Mouse (Mus musculus) lung, adult 10 weeks (tissue): ENCODE measurements around the gene Olfr881. TPM values are rescaled to one million over a fixed set of nuclear protein-coding genes. Genes with fewer than 3 reads are reported as not detected.

Experiments
- polyA plus RNA-seq: library from polyadenylated mRNA; stranded (reverse); fragments of 350-450 nt; fragmentation: Illumina TruSeq; extraction: RNeasy Lipid Tissue Mini Kit (QIAGEN cat#74804); gene quantifications from one replicate; pipeline ENCODE4 v1.2.3, GENCODE M21; 2014; ENCODE audit warnings: low read depth, low replicate concordance; ENCODE audit not compliant: insufficient read depth

Olfr881 gene
- polyA plus RNA-seq, result not detected

DNA sequence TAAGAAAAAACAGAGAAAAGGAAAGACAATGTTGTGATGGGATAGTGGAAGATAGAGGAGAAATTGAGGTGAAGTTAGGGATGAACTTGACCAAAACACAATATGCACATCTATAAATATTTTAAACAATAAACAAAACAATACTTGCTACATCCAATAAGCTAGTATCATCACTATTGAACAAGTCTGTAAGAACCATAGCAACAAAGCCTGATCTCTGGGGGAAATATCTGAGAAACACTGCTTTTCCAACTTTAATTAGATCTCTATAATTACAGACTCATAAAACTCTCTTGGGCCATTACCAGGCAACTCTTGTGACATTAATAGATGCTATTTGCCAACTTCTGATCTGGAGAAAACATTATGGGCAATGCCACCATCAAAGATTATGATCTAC lies at the start of gene Olfr881:
Gene Olfr881 (plus strand): TSS at position 301 of the 400 bp plus-strand sequence.

GRCm38 (mm10) chr9:38025508-38025907 lies 33.9 kb downstream of the Olfr881 start, which contains the start of gene Olfr883:
Gene Olfr883, plus strand, starts transcription at chr9:38025808.

Other genes with a start within 250 kb of the Olfr881 start
- gene Olfr874, start 246.7 kb upstream of the Olfr881 start, polyA plus RNA-seq, result not detected
- gene Olfr875, start 220.0 kb upstream of the Olfr881 start, polyA plus RNA-seq, result not detected
- not detected for gene Olfr876, start 188.8 kb upstream of the Olfr881 start, polyA plus RNA-seq
- gene Olfr877, start 137.6 kb upstream of the Olfr881 start, polyA plus RNA-seq, result not detected
- gene Olfr145, start 95.1 kb upstream of the Olfr881 start, polyA plus RNA-seq, result not detected
- gene Olfr878, start 74.0 kb upstream of the Olfr881 start, polyA plus RNA-seq, result not detected
- not detected for gene Olfr883, start 34.0 kb downstream of the Olfr881 start, polyA plus RNA-seq
- not detected for gene Olfr884, start 54.7 kb downstream of the Olfr881 start, polyA plus RNA-seq
- not detected for gene Olfr885, start 69.5 kb downstream of the Olfr881 start, polyA plus RNA-seq
- gene Olfr887, start 92.2 kb downstream of the Olfr881 start, polyA plus RNA-seq, result not detected
- gene Olfr888, start 116.3 kb downstream of the Olfr881 start, polyA plus RNA-seq, result not detected
- 0.03 TPM for gene Olfr889, start 123.4 kb downstream of the Olfr881 start, polyA plus RNA-seq
- gene Olfr890, start 150.7 kb downstream of the Olfr881 start, polyA plus RNA-seq, result not detected
- gene Olfr891, start 189.0 kb downstream of the Olfr881 start, polyA plus RNA-seq, result not detected
- gene Olfr893, start 216.5 kb downstream of the Olfr881 start, polyA plus RNA-seq, result not detected
- not detected for gene Olfr894, start 226.2 kb downstream of the Olfr881 start, polyA plus RNA-seq